Mouse (Mus musculus): ENCODE results near the gene Olfr967.
"Not testable (repeated sequence)": the region's sequence is repeated elsewhere in the genome, so short reads cannot be mapped to it uniquely, and the experiment has no call there.

Olfr967 gene

DNA sequence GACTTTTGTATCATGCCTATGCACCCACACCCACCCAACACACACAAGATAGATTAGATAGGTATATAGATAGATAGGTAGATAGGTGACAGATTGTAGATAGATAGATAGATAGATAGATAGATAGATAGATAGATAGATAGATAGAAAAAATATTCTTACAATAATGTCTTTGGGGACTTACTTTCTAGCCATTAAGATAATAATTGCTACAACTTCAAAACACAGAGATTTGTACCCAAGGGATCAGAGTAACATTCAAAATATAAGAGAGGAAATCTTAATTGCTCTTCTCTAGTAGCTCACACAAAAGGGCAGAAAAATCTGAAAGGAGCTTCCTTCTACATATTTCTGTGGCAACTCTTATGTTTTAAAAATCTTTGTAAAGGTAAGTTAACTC lies at the start of gene Olfr967:
TSS of gene Olfr967 (plus strand) at position 301 of the 400 bp plus-strand sequence.
- no peak for DNase-seq (ENCODE audit: low spot score in 2 of 2)

DNA sequence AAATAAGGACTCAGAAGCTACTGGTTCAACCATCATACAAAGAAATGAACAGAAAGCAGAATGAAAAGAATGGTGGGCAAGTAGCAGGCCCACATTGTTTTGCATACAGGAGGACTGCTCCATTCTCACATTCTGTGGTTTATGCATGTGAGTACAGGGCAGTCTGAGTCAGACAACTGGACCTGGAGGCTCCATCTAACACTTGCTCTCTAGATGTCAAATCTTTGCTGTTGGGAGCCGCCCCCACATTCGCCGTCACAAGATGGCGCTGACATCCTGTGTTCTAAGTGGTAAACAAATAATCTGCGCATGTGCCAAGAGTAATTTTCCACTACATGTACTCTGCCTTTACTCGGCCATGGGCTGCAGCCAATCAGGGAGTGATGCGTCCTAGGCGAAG lies 44.9 kb upstream of the Olfr967 start:
- DNase-seq (ENCODE audit: low spot score in 2 of 2), result not testable (repeated sequence)

DNA sequence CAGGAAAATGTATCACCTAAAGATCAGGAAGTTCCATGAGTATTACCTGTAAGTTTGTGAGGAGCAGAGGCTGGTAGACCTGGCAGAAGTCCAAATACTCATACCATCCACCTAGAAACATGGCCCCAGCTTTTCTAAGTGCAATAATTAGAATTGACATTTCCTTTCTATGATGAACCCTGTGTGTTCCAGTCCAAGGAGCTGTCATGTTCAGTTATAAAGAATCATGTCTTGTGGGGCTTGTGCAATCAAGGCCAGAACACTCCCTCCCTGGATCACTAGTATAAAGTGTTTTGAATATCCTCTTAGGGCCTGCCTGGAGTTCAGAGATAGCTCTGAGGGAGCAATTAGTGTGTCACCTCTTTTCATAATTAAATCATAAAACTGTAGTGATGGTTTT lies 39.0 kb upstream of the Olfr967 start, which contains the start of gene Olfr149:
TSS of gene Olfr149 (minus strand) at position 101 of the 400 bp plus-strand sequence.
- DNase-seq (ENCODE audit: low spot score in 2 of 2), result no peak

DNA sequence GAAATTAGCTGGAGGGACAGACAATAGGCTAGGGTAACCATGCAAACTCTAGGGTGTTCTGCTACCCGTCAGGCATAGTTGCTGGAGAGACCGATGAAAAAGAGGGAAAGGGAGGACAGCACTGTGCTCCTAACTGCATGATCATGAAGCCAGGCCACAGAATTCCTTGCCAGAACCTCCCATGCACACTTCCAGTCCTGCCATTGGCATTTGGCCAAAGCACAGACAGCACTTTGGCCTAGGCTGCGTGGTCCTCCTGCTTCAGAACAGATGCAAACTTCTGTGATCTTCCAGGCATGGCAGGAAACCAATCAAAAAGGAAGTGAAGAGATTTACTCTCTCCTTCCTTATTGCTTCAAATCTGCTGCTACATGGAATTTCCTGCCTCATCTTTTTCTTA lies 37.1 kb upstream of the Olfr967 start:
- DNase-seq (ENCODE audit: low spot score in 2 of 2), result peak in 1 of 2 experiments; percentile 11

DNA sequence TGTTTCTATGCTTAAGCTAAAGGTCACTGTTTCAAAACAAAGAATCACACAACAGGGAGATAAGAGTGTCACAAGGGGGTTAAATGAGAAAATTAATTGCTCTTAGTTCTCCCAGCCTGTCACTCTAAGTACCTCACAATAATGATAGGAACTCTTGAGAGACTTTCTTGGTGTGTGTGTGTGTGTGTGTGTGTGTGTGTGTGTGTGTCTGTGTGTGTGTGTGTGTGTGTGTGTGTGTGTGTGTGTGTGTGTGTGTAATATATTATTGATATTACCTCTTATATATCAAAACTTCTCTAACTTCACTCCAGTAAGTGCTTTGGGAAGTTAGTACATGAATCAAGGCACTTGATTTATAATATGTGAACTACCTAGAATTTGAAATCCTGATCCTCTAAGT lies 35.0 kb upstream of the Olfr967 start, which contains the start of gene Olfr965:
TSS of gene Olfr965 (plus strand) at position 301 of the 400 bp plus-strand sequence.
- no peak for DNase-seq (ENCODE audit: low spot score in 2 of 2)

DNA sequence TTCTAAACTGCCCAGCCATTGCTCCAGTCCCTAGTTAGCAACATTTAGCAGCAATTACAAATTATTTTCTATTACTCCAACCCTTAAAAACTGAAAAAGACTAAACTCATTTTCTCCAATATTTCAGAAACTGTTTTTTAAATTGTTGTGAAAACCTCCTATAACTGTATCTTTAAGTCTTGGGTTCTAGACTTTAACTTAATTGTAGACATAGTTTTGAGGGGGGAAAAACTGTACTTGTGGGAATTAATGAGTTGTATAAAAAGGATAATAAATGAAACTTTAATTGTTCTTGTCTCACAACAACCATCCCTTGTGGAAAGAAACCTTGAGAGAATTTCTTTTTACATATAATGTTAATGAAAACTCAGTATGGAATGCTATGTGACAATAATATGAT lies 15.4 kb upstream of the Olfr967 start, which contains the start of gene Olfr150:
TSS of gene Olfr150 (plus strand) at position 301 of the 400 bp plus-strand sequence.
- no peak for DNase-seq (ENCODE audit: low spot score in 2 of 2)

DNA sequence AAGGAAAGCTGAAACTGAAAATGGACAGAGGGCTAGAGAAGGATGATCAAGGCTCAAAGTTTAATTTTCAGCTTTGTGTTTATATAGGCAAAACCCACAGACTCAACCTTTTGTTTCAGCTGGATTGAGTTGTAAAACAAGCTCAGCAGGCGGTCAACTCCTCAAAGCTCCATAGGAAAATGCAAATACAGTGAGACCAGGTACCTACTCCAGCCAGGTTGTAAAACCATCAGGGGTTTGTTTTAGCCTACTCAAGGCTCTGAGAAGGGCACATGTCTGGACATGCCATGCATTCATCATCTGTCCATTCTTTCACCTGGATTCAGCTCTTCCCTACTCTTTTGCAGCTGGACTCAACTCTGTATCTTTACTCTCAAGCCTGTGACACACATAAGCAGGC lies 5.3 kb upstream of the Olfr967 start:
- DNase-seq (ENCODE audit: low spot score in 2 of 2), result no peak

DNA sequence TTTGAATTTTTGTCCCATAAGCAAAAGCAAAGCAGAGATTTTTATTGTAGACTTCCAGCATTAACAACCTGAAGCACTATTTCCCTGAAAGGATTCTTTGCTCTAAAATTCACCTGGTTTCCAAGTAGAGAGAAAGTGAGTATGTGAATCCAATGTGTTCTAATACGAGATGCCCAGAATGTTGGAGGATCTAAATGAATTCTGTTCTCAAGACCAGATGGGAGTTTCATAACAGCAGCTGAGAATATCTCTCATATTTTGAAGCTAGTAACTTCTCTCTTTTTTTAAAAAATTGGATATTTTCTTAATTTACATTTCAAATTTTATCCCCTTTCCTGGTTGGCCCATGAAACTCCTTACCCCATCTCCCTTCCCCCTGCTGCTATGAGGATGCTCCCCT lies 379 bp downstream of the Olfr967 start:
- no peak for DNase-seq (ENCODE audit: low spot score in 2 of 2)

DNA sequence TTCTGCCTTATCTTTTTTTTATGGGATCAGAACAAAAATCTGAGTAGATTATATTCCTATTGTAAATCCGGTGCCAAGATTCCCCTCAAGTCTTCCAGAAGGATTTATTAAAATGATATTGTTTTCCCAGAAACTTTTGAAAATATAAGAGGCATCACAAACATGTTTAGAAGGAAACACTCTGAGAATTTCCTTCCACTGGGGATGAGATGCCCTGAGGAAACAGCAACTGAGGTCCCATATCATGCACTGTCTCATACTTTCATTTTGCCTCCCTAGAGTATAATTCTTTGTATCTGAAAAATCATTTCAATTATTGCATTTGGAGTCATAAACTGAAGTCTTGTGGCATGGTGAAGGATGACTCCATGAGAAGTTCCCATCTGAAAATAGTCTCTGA lies 37.1 kb downstream of the Olfr967 start, which contains the start of gene Olfr968:
TSS of gene Olfr968 (minus strand) at position 101 of the 400 bp plus-strand sequence.
- no peak for DNase-seq (ENCODE audit: low spot score in 2 of 2)

DNA sequence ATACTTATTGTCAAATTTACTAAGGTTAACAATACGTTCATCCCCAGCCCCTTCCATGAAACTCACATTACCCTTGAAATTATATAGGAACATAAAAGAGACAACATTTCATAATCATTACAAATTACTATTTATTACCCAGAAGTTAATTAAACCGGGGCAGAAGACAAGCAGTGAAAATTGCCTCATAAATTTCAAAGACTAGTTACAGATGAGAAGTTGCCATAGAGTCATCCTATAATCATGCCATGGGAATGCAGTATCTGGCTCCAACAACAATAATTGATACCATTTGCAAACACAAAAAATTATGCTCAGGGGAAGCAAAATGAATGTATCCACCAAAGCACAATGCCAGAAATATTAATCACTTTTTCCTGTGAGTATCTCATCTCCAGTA lies 44.5 kb downstream of the Olfr967 start, which contains the start of gene Olfr969:
TSS of gene Olfr969 (plus strand) at position 388 of the 400 bp plus-strand sequence.
- no peak for DNase-seq (ENCODE audit: low spot score in 2 of 2)

All from cerebellum, postnatal 4 days (tissue).